Mouse (Mus musculus) stomach, postnatal 0 days (tissue): Measurements from ENCODE around the gene Gart. TPM values are rescaled to one million over a fixed set of nuclear protein-coding genes. Genes with fewer than 3 reads are reported as not detected.

Experiments
- ATAC-seq: fragments of 200-750 bp; cut with Nextera tagmentation; 2 replicates; pipeline ENCODE4 v1.8.0; 2017; ENCODE audit not compliant: low FRiP score, low TSS enrichment
- DNase-seq: peaks from one replicate; pipeline ENCODE4 v3.0.0-alpha.2; 2016; ENCODE audit warnings: low spot score
- H3K27ac ChIP-seq: fragments of 300-500 bp; sonication (generic); replicated peaks from 2 replicates; pipeline ENCODE4 v1.5.1; 2014; ENCODE audit warnings: mild to moderate bottlenecking, control low read depth
- H3K27me3 ChIP-seq: fragments of 300-500 bp; sonication (generic); 2 replicates; pipeline ENCODE4 v1.6.1; 2014; ENCODE audit warnings: low read length; ENCODE audit not compliant: control insufficient read depth, insufficient read depth
- H3K36me3 ChIP-seq: fragments of 300-500 bp; sonication (generic); 2 replicates; pipeline ENCODE4 v1.6.1; 2014; ENCODE audit warnings: low read length, mixed read lengths; ENCODE audit not compliant: control insufficient read depth, insufficient read depth
- H3K4me1 ChIP-seq: fragments of 300-500 bp; sonication (generic); replicated peaks from 2 replicates; pipeline ENCODE4 v1.6.1; 2014; ENCODE audit warnings: antibody characterized with exemption; ENCODE audit not compliant: control insufficient read depth, insufficient read depth
- H3K4me2 ChIP-seq: fragments of 300-500 bp; sonication (generic); replicated peaks from 2 replicates; pipeline ENCODE4 v1.6.1; 2014; ENCODE audit warnings: low read depth, mild to moderate bottlenecking, control low read depth, moderate library complexity
- H3K4me3 ChIP-seq: fragments of 300-500 bp; sonication (generic); 2 replicates; pipeline ENCODE4 v1.5.1; 2014; ENCODE audit warnings: low read depth, low read length, control low read depth
- H3K9ac ChIP-seq: fragments of 300-500 bp; sonication (generic); 2 replicates; pipeline ENCODE4 v1.6.1; 2014; ENCODE audit warnings: mild to moderate bottlenecking, low read length, control low read depth, mixed read lengths
- H3K9me3 ChIP-seq: fragments of 300-500 bp; sonication (generic); 2 replicates; pipeline ENCODE4 v1.6.1; 2016; ENCODE audit warnings: low read length; ENCODE audit not compliant: control insufficient read depth
- CTCF ChIP-seq: IDR thresholded peaks from 2 replicates; pipeline ENCODE4 v1.5.1; 2016; ENCODE audit warnings: antibody characterized with exemption, low read depth, mild to moderate bottlenecking, moderate library complexity
- EP300 ChIP-seq: optimal IDR thresholded peaks from 2 replicates; pipeline ENCODE3; 2016; ENCODE audit warnings: antibody characterized with exemption
- WGBS: fragments of 180-500 bp; shearing (Covaris S2); extraction: QIAGEN DNeasy Blood & Tissue Kit; methylation state at CpG from one replicate; pipeline ENCODE4 v1.1.7; 2014; 5-methylcytosine and 5-hydroxymethylcytosine counted together
- polyA plus RNA-seq: library from polyadenylated mRNA; unstranded; fragments of >200 nt; fragmentation: Nextera tagmentation; extraction: Ambion mirVana; gene quantifications from 2 replicates; pipeline ENCODE4 v1.2.1, GENCODE M21; 2015

The Gart gene
- polyA plus RNA-seq, 1 experiment from 2014 or later: 36.4 TPM

GRCm38 (mm10) chr16:91582307-91582706 is 64.4 kb downstream of the Gart start:
- WGBS: 81% methylated on average over 2 of the region's 2 CpGs
- ATAC-seq: no peak
- H3K4me1 ChIP-seq: no peaks in the 10 kb centered on the region
- no peaks in the 10 kb centered on the region for H3K27me3 ChIP-seq
- no peak overlapping the region for H3K9ac ChIP-seq
- peak; percentile 45 for DNase-seq
- H3K4me3 ChIP-seq: no peak overlapping the region
- no peaks in the 10 kb centered on the region for H3K9me3 ChIP-seq
- no peak overlapping the region for H3K4me2 ChIP-seq
- H3K27ac ChIP-seq: no peak overlapping the region
- TF ChIP-seq CTCF (peak; percentile 75), EP300 (no peak)
- no peaks in the 10 kb centered on the region for H3K36me3 ChIP-seq

GRCm38 (mm10) chr16:91578980-91579720 is 67.6 kb downstream of the Gart start:
- TF ChIP-seq CTCF: no peak
- no peak for TF ChIP-seq EP300
- H3K9me3 ChIP-seq: no peaks in the 10 kb centered on the region
- ATAC-seq: no peak
- no peak overlapping the region for H3K4me3 ChIP-seq
- no peaks in the 10 kb centered on the region for H3K27me3 ChIP-seq
- H3K4me2 ChIP-seq: no peak overlapping the region
- DNase-seq: no peak
- no peaks in the 10 kb centered on the region for H3K4me1 ChIP-seq
- H3K27ac ChIP-seq: no peak overlapping the region
- H3K9ac ChIP-seq: no peak overlapping the region
- H3K36me3 ChIP-seq: no peaks in the 10 kb centered on the region
- WGBS: 82% methylated on average over 14 of the region's 14 CpGs

- no peak for TF ChIP-seq CTCF
These were observed 71.6 kb downstream of the Gart start for GRCm38 (mm10) chr16:91575151-91575550.

More at GRCm38 (mm10) chr16:91575151-91575550, 71.6 kb downstream of the Gart start:
- WGBS: 68% methylated on average over 13 of the region's 13 CpGs
- Histone ChIP-seq H3K4me1 (no peaks in the 10 kb centered on the region), H3K4me2 (no peak overlapping the region), H3K9ac (no peak overlapping the region), H3K36me3 (no peaks in the 10 kb centered on the region), H3K27me3 (no peaks in the 10 kb centered on the region), H3K27ac (no peak overlapping the region), H3K4me3 (no peak overlapping the region), H3K9me3 (no peaks in the 10 kb centered on the region)
- ATAC-seq: no peak
- DNase-seq: no peak

Other genes with a start within 250 kb of the Gart start
- 52.3 and 55.4 TPM in 2 replicates for gene Il10rb, start 240.8 kb downstream of the Gart start, polyA plus RNA-seq
- 18.3 and 19.2 TPM in 2 replicates for gene Ifnar1, start 161.7 kb downstream of the Gart start, polyA plus RNA-seq
- gene Ifngr2, start 99.9 kb downstream of the Gart start, polyA plus RNA-seq: 54.9 and 57.8 TPM in 2 replicates
- 60.8 and 64.6 TPM in 2 replicates for gene Tmem50b, start 49.2 kb downstream of the Gart start, polyA plus RNA-seq
- 1.1 and 1.4 TPM in 2 replicates for gene Dnajc28, start 27.9 kb downstream of the Gart start, polyA plus RNA-seq
- 62.3 and 65.8 TPM in 2 replicates for gene Son, start 554 bp upstream of the Gart start, polyA plus RNA-seq
- gene Donson, start 41.8 kb upstream of the Gart start, polyA plus RNA-seq: 5.4 TPM in 2 replicates
- gene Cryzl1, start 82.0 kb upstream of the Gart start, polyA plus RNA-seq: 45.2 and 45.3 TPM in 2 replicates
- 7.8 and 8.7 TPM in 2 replicates for gene Itsn1, start 82.3 kb upstream of the Gart start, polyA plus RNA-seq